Mouse (Mus musculus) urinary bladder, postnatal 10 days (tissue): ENCODE data around the gene Usp37.
"Not testable (repeated sequence)": the region's sequence is repeated elsewhere in the genome, so short reads cannot be mapped to it uniquely, and the experiment has no call there.

Experiments
- DNase-seq: peaks from one replicate; pipeline ENCODE4 v3.0.0; 2022; ENCODE audit warnings: low spot score

Usp37 gene

DNA sequence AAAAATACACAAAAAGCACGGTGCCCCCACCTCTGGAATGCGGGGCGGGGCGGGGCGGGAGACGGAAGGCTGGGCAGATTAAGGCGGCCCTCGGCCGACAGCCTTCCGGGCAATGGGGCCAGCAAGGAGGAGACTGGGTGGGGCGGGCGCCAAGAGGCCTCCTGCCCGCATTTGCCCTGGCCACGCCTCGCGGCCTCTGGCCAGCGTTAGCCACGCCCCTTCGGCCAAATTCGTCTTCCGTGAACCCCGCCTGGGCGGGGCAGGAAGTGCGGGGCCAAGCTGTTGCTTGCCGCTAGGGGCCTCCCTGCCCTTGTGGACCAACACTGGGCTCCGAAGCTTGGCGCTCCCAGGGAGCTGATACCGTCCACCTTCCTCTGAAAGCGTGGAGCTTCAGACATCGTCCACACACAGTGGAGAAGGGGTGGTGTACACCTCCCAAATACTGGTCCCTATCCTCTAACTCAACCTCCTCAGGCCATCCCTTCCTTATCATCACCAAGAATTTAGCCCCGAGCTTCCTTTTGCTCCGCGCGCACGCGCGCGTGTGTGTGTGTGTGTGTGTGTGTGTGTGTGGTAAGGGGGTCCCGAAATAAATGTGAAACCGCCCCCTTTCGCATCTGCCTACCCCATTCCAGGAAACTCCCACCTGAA is 146.7 kb downstream of the Usp37 start:
- peak; percentile 95 for DNase-seq

DNA sequence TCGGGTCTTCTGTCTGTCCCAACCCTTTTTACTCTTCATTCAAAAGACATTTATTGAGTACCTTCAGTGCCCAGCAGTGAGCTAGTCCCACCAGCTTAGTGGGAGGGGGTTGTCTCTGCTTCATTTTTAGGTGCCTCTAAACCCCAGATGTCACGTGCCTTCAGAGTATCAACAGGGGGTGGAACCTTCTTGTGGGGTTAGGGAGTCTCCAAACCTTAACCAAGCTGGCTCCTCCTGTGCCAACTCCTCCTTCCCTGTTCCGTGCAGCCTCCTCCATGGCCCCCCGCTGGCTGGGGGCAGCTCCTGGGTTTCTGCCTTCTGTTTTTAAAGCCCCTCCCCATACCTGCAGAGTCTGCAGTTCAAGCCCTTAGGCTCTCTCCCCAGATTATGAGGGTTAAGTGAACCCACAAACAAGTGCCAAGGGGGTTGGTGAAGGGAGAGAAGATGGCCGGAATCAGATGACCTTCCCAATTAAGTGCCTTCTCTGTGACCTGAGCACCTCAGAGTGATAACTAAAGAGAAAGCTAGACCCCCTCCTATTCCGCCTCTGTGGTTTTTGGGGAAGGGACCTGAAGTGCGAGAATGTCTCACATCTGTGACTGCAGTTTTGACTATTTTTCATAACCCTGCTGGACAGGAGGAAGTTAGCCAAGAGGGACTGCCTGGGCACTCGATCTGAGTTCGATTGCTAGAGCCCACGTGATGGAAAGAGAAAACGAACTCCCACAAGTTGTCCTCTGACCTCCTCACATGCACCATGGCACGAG is 147.4 kb downstream of the Usp37 start:
- not testable (repeated sequence) for DNase-seq

DNA sequence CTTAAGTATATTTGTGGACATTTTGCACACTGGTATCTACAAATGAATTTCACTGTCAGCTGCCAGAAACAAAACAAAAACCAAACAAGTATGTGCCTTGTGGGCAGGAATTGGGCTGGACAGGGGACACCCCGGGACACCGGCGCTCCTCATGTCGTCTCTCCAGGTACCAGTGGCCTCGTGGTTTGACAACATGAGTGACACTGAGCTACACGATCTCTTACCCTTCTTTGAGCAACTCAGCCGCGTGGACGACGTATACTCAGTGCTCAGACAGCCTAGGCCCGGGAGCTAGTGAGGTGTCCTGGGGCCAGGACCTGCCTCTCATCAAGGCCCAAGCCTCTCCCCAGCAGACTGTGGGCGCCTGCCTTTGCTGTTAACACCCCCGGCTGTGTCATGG is 148.8 kb downstream of the Usp37 start:
- DNase-seq, result no peak

DNA sequence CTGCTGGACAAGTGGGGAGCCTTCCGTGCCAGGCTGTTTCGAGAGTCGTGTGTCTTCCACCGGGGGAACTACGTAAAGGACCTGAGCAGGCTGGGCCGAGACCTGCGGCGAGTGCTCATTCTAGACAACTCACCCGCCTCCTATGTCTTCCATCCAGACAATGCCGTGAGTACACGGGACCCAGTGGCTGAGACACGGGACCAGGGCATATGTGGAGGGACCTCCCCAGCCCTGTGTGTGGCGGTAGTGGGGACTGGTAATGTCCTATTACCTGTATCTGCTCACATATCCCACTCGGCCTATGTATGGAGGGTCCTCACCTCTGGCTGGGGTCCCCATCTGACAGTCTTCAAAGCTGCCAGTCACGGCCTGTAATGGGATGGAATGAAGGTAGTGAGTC is 149.2 kb downstream of the Usp37 start:
- no peak for DNase-seq

DNA sequence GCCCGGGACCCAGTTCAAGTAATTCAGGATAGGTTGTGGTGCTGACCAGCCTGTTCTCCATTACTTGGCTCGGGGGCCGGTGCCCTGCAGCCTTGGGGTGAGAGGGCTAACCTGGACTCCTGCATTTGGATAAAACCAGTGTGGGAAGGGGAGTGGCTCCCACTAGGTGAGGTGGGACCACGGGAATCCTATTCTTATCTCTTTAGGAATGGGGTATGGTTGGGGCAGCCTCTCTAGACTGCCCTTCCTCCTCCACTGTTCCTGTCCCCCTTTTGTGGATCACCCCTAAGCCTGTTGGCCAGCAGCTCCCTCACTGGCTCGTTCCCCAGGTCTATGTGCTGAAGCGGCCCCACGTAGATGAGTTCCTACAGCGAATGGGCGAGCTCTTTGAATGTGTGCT is 149.8 kb downstream of the Usp37 start:
- no peak for DNase-seq

DNA sequence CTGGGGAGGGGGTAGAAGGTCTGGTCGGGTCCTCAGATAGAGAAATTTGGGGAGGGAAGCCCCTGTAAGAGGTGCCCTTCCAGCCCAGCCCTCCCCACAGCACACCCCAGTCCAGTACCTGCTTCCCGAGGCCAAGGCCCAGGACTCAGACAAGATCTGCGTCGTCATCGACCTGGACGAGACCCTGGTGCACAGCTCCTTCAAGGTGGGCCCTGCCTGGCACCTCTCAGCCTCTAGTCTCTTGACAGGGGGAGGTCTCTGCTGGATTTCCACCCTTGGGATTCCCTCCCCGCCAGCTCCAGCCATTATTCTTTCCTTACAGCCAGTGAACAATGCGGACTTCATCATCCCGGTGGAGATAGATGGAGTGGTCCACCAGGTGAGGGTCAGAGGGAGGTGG is 150.4 kb downstream of the Usp37 start:
- DNase-seq, result no peak

DNA sequence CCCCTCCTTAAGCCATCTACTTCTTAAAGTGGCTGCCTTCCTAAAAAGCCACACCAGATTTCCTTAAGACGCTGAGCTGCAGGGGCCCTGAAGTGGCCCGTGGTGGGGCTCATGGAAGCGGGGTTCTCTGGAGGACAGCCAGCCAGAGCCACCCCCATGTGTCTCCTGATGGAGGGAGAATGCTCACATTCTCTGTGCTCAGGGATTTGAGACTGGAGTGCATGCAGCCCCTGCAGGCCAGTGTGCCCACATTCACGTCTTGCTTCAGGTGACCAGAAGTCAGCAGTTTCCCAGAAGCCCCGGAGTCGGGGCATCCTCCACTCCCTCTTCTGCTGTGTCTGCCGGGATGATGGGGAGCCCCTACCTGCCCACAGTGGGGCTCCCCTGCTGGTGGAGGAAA is 151.1 kb downstream of the Usp37 start:
- no peak for DNase-seq

DNA sequence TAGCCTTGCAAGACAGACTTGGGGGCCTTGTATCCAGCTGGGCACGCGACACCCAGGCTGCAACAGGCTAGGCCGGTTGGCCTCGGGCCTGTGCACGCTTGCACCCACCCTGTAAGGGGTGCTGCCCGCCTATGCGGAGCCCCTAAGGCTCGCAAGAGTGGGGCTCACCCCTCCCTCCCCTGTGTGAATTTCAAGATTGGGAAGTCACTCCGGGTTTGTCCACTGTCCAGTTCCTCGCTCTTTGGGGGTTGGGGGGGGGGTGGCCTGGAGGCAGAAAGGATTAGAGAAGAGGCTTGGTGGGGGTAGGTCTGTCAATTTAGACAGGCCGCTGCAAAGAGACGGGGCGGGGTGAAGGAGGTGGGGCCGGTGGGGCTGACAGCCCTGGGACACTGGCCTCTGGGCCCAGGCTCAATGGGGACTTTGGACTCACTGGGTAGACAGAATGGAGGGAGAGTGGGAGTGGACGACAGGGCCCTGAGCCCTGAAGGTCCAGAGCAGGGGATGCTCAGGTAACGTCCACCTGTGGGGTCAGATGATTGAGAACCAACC is 151.6 kb downstream of the Usp37 start:
- no peak for DNase-seq

DNA sequence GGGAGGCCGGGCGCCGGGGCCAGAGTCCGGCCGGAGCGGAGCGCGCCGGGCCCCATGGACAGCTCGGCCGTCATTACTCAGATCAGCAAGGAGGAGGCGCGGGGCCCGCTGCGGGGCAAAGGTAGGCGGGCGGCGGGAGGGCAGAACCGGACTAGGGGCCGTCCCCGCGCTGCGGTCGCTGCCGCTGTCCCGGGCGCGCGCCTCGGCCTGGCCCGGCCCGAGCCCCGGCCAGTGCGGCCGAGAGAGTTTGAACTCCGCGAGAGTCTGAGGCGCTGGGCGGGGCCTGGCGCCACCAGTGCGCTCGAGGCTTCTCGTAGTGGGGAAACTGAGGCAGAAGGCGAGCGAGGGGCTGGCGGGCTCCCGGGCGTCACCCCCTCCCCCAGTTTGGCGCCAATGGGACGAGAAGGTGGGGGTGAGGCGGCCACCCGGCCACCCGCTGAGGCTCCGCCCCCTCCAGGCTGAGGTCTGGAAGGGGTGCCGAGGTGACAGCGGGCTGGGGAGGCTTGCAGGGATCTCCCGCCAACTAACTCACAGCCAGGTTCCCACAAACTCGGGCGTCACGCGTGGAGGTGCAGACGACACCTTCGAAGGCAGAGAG is 152.1 kb downstream of the Usp37 start:
- peak; percentile 49 for DNase-seq

DNA sequence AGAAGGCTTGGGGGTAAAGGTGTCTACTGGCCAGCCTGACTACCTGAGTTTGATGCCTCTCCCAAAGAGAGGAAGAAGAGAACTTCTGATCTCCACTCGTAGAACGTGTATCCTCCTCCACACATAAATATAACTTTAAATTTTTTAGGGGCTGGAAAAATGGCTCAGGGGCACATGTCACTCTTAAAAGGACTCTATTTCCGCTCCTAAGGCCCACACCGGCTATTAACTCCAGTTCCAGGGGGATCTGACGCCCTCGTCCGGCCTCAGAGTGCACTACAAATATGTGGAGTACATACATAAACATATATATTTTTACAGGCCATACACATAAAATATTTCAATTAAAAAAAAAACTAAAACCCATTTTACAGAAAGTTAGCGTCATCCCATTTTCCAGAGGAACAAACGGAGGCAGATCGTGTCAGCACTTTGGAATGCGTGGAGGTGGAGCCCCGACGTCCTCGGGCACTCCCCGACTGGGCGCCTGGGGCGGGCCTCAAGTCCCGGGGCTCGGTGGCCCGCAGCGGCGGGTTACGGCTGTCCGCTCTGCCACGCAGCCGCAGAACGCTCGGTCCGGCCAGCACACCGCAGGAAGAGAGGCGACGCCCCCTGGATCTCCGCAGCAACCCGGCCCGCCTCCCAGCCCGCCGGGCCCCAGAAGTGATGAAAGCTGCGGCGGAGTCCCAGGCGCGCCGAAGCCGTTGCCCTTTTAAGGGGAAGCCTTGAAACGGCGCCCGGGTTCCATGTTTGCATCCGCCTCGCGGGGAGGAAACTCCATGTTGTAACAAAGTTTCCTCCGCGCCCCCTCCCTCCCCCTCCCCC is 152.9 kb downstream of the Usp37 start, which contains the start of gene Ctdsp1:
Ctdsp1 (plus strand) TSS at position 586 of the 825 bp plus-strand sequence.
- DNase-seq, result peak; percentile 93

DNA sequence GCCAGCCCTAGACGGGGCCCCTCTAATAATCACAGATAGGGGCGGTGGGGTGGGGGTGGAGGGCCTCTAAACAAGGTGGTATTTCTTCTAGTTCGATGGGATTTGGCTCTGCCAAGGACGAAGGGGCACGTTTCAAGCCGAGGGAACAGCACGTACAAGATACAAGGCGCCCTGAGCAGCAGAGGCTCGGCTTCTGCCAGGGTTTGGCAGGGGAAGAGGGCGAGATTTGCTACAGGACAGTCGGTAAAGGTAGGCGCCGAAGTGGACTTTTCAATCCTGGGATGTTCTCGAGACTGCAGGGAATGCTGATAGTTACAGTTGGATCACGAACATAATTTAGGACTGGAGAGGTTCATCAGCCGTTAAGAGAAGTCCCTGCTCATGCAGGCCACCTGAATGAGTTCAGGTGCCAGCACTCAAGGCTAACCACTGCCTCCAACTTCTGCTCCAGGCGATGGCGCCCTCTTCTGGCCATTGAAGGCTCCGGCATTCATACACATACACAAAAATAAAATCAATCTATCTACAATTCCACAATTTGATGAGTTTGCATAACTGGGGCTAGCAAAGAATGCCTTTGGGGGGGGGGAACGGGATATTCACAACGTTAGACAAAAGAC is 153.7 kb downstream of the Usp37 start:
- no peak for DNase-seq

DNA sequence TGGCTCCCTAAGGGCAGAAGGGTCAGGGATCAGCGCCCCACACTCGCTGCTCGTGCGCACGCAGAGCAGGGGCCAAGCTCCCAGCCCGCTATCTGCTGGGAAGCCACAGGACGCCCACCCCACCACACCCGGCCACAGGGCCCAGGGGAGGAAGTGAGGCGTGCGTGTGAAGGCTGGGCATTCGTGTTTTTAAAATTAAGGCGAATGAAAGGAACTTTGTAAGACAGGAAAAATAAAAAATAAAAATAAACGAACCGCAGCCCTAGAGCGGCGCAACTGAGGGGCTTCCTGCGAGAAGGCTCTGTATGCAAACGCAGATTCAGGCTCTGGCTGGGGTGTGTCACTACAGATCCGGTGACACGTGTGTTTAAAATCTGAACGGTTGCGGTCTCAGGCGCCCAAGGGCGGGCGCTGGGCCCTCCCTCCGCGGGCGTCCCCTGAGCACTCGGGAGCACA is 154.2 kb downstream of the Usp37 start:
- no peak for DNase-seq

DNA sequence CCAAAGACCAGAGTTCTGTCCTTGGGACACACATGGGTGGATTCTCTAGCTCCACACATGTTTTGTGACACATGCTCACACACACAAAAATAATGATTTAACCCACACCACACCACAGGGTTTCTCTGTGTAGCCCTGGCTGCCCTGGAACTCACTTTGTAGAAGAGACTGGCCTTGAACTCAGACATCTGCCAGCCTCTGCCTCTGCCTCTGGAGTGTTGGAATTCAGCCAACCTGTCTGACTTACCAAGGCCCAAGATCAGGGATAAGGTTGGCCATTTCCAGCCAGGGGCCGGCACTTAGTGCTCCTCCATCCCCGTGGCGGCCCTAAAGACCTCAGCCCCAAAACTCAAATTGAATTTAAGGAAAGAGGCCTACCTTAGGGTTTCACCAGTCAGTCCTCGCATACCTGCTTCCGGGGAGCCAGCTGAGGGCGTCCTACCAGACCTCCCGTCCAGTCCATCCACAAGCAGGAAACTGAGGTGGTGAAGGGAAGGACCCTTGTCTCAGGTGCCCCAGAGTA is 155.6 kb downstream of the Usp37 start:
- no peak for DNase-seq

DNA sequence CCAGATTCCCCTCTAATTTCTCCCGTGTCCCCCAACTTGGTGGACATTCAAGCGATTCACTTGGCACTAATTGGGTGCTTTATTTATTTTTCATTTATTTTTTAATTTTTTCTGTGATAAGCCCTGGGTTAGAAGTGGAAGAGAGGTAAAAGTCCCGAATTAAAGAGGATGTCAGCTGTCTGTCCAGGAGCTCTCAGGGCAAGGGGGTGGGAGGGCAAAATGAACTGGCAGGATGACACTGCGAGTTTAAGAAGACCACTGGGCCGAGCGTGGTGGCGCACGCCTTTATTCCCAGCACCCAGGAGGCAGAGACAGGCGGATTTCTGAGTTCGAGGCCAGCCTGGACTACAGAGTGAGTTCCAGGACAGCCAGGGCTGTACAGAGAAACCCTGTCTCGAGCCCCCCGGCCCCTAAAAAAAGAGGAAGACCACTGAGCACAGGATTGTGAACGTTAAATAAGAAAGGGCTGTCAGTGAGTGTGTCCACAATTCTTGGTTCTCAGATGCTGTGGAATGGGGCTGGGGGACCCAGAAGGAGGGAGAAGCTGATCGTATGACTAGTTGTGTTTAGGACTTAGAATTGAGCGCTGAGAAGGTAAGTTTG is 156.6 kb downstream of the Usp37 start:
- no peak for DNase-seq

DNA sequence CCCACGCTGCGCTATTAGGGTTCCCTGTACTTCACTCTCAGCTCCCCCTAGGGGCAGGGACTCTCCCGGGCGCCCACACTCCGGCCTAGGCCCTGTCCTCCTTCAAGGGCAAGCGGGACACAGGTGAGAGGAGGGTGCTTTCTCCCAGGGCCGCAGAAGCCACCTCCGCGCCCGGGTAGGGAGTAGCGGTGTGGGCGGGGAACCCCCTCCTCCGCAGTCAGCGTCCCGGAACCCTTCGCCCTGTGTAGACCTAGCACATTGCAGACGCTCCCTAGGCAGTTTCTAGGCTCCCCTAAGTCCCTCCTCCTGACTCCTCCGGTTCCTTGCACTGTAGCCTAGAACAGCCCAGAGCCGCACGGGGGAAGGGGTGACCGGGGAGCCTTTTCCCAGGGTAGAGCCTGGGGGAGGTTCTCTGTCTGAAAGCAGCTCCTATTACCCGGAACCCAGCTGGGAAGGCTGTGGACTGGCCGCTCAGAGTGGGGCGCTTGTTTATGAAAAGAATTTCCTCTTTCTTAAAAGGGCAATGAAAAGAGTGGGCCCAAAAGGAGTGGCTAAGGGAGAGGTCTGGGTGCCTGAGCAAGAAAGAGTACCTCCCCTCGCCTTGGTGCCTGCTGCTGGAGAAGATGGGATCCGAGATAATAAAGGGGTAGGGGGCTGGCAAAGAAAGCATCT is 157.2 kb downstream of the Usp37 start:
- peak; percentile 75 for DNase-seq

DNA sequence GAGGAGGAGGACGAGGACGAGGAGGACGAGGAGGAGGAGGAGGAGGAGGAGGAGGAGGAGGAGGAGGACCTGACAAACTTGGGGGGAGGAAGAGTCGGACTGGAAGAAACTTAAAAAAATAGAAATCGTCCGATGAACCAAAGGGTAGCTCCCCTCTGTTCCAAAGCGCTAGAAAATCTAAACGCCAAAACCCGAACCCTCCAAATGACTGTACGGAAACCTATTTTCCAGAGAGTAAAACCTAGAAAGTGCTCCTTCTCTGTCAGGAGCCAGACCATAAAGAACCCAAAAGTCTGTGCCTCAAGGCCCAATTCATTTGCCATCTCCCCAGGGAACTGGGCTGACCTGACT is 157.7 kb downstream of the Usp37 start:
- no peak for DNase-seq

DNA sequence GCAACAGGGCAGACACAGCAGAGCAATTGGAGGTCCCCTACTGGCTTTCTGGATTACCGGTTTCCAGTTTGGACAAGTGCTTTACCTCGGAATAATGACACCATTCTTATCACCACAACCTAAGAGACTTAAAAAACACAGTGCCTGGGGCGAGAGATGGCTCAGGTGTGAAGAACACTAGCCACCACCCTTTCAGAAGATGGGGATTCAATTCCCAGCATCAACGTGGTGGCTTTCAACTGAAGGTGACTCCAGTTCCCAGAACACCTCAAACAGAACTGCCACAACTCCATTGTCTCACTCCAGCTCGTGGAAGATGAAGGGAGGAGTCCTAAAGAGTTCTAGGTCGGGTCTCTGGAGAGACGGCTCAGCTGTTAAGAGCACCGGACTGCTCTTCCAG is 158.6 kb downstream of the Usp37 start:
- no peak for DNase-seq
